Mouse (Mus musculus): ENCODE data around the gene Ccl26. TPM values are rescaled to one million over a fixed set of nuclear protein-coding genes. Genes with fewer than 3 reads are reported as not detected.
A peak's percentile ranks its signal among the peaks of the same experiment; 100 is the strongest.

Ccl26 gene
- total and polyA plus RNA-seq, 3 experiments = not detected

DNA sequence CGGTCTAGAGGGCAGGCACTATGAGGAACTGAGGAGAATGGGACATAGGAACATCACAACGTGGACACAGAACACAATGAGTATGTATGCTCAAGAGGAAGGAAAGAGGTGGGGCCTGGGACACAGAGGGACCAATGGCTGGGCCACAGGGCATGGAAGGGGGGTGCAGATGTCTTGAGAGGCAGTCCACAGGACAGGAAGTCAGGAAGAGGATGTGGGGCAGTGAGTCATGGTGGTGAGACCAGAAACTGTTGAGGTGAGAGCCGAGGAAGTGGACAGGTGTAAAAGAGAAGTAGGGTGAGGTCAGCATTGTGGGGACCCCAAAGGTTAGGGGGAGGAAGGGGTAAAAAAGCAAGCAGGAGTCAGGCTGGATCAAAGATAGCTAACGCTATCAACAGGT, 26.0 kb downstream of the Ccl26 start:
- H3K27ac ChIP-seq = peak overlapping the region; percentile 57

DNA sequence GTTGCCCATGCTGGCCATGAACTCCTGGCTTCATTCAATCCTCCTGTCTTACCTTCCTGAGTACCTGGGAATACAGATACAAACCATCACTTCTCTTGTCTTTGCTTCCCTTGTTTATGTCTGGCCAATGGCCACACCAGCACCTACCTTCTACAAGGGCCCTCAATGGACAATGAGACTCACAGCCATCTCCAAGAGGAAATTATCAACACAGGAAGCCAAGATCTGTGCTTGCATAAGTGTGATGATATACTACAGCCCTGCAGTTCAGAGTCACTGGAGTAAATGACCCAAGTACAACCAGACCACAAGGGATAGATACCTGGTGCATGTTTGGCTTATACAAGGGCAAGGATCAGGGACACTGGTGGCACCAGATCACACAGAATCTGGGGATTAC, 27.5 kb downstream of the Ccl26 start:
- Histone ChIP-seq H3K36me3 (ENCODE audit: control insufficient read depth, insufficient read depth, low read length) (peaks cover 9% of the 10 kb centered on the region), H3K79me2 (replicated peaks; ENCODE audit: control insufficient read depth, insufficient read depth, low read length) (peaks cover 11% of the 10 kb centered on the region), H3K9ac (ENCODE audit: low read depth, low read length) (no peak overlapping the region), H3K4me1 (ENCODE audit: control insufficient read depth, insufficient read depth, low read length) (peaks cover 33% of the 10 kb centered on the region), H3K4me3 (no peak overlapping the region), H3K27me3 (ENCODE audit: control insufficient read depth, insufficient read depth, low read length) (no peaks in the 10 kb centered on the region), H3K27ac (peak overlapping the region; percentile 57)
- TF ChIP-seq CTCF (IDR thresholded peaks at IDR 0.05) (no peak), POLR2A (IDR thresholded peaks at IDR 0.05; ENCODE audit: insufficient read depth, low read depth, low read length) (no peak), EP300 (IDR thresholded peaks at IDR 0.05; ENCODE audit: insufficient read depth, low read depth, low read length) (no peak)
- no peak for DNase-seq
- intact Hi-C loops (cut with DNase I) = no loop called here

More for the DNA sequence above, 26.0 kb downstream of the Ccl26 start:
- Histone ChIP-seq H3K27me3 (ENCODE audit: control insufficient read depth, insufficient read depth, low read length) (no peaks in the 10 kb centered on the region), H3K4me3 (no peak overlapping the region), H3K4me1 (ENCODE audit: control insufficient read depth, insufficient read depth, low read length) (peaks cover 27% of the 10 kb centered on the region), H3K79me2 (replicated peaks; ENCODE audit: control insufficient read depth, insufficient read depth, low read length) (peaks cover 12% of the 10 kb centered on the region), H3K9ac (ENCODE audit: low read depth, low read length) (no peak overlapping the region), H3K36me3 (ENCODE audit: control insufficient read depth, insufficient read depth, low read length) (peaks cover 9% of the 10 kb centered on the region)
- 45% methylated on average over 4 of the region's 4 CpGs for WGBS
- intact Hi-C loops (cut with DNase I) = no loop called here
- peak in 1 of 2 experiments; percentile 58 for DNase-seq
- TF ChIP-seq EP300 (IDR thresholded peaks at IDR 0.05; ENCODE audit: insufficient read depth, low read depth, low read length) = 0 out of 2 replicates have a peak, but pooled peaks have one; percentile 35
- TF ChIP-seq POLR2A (IDR thresholded peaks at IDR 0.05; ENCODE audit: insufficient read depth, low read depth, low read length) = no peak
- no peak for TF ChIP-seq CTCF (IDR thresholded peaks at IDR 0.05)

DNA sequence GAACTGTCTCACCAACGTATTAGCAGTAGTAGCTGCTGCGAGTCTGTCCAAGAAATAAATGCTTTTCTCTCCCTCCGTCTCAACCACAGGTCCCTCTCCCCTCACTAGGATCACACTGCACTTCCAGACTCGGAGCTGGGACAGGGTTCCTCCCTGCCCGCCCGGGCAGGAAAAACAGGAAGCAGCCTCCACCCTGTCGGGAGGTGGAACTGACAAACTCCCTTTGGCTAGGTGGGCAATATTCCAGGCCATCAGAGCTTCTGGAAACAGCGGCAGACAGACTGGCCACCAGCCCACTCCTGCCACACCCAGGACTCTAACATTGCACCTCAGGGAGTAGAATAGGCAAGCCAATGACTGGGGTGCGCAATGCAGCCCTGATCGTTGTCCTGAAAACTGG, 29.9 kb downstream of the Ccl26 start:
- peak overlapping the region; percentile 95 for H3K27ac ChIP-seq
- H3K27me3 ChIP-seq (ENCODE audit: control insufficient read depth, insufficient read depth, low read length) = no peaks in the 10 kb centered on the region
- peaks cover 5% of the 10 kb centered on the region for H3K79me2 ChIP-seq (replicated peaks; ENCODE audit: control insufficient read depth, insufficient read depth, low read length)
- intact Hi-C loops (cut with DNase I) = loop anchor here (2.0 kb wide), 1 partner anchor 45 kb away; no protein-coding TSS in a partner anchor
- DNase-seq = peak; percentile 80 to 89
- H3K4me3 ChIP-seq = peak overlapping the region; percentile 33
- TF ChIP-seq CTCF (IDR thresholded peaks at IDR 0.05) (peak; percentile 15; the same call in 1 of the 2 replicates), EP300 (IDR thresholded peaks at IDR 0.05; ENCODE audit: insufficient read depth, low read depth, low read length) (peak; percentile 89), POLR2A (IDR thresholded peaks at IDR 0.05; ENCODE audit: insufficient read depth, low read depth, low read length) (peak; percentile 80)
- peak overlapping the region; percentile 64 for H3K9ac ChIP-seq (ENCODE audit: low read depth, low read length)
- peaks cover 9% of the 10 kb centered on the region for H3K36me3 ChIP-seq (ENCODE audit: control insufficient read depth, insufficient read depth, low read length)
- peaks cover 35% of the 10 kb centered on the region for H3K4me1 ChIP-seq (ENCODE audit: control insufficient read depth, insufficient read depth, low read length)
- 11% methylated on average over 10 of the region's 10 CpGs for WGBS

DNA sequence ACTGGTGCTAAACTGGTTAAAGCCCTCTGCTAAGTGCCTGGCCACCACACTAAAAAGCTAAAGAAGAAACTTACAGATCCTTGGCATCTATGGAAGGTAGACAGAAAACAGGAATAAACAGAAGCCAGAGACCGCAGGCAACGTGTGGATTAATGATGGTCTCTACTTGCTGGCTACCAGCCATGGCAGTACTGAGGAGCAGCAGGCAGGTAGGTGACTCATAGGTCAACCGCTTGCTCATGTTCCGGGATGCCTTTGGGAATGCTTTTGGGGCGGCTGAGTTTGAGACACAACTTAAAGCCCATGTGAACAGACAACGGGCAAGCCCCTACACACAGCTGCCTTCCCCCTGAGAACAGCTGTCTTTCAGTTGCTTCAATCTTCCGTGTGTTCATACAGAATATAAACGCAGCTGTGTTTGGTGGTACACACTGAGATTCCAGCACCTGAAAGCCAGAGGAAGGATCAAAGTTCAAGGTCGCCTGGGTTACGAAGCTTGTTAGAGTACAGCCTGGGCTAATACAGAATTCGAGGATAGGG, 32.0 kb downstream of the Ccl26 start:
- H3K4me1 ChIP-seq (ENCODE audit: control insufficient read depth, insufficient read depth, low read length) = peaks cover 31% of the 10 kb centered on the region
- 69% methylated on average over 11 of the region's 11 CpGs for WGBS
- intact Hi-C loops (cut with DNase I) = no loop called here
- H3K27me3 ChIP-seq (ENCODE audit: control insufficient read depth, insufficient read depth, low read length) = no peaks in the 10 kb centered on the region
- H3K36me3 ChIP-seq (ENCODE audit: control insufficient read depth, insufficient read depth, low read length) = peaks cover 11% of the 10 kb centered on the region
- no peak overlapping the region for H3K9ac ChIP-seq (ENCODE audit: low read depth, low read length)
- TF ChIP-seq POLR2A (IDR thresholded peaks at IDR 0.05; ENCODE audit: insufficient read depth, low read depth, low read length) (no peak), EP300 (IDR thresholded peaks at IDR 0.05; ENCODE audit: insufficient read depth, low read depth, low read length) (no peak), CTCF (IDR thresholded peaks at IDR 0.05) (no peak)
- H3K4me3 ChIP-seq = no peak overlapping the region
- H3K79me2 ChIP-seq (replicated peaks; ENCODE audit: control insufficient read depth, insufficient read depth, low read length) = no peaks in the 10 kb centered on the region; the same call in 1 of the 2 replicates
- no peak for DNase-seq
- peak overlapping the region; percentile 95 for H3K27ac ChIP-seq

DNA sequence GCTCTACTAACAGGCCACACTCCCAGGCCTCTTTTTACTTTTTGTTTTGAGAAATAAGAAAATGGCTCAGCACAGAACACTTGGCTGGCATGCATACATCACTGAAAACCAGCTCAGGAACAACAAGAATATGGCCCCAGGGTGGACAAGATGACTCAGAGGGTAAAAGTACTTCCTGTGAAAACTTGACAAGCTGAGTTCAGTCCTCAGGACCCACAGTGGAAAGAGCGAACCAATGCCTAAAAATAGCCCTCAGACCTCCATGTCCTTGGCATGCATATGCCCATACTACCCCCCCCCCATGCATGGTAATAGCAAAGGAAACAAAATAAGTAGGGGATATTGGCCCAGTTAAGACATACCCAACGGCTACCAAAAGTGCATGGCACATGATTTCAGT, 33.4 kb downstream of the Ccl26 start:
- intact Hi-C loops (cut with DNase I) = no loop called here
- Histone ChIP-seq H3K4me1 (ENCODE audit: control insufficient read depth, insufficient read depth, low read length) (peaks cover 31% of the 10 kb centered on the region), H3K4me3 (no peak overlapping the region), H3K9ac (ENCODE audit: low read depth, low read length) (no peak overlapping the region), H3K27me3 (ENCODE audit: control insufficient read depth, insufficient read depth, low read length) (no peaks in the 10 kb centered on the region), H3K79me2 (replicated peaks; ENCODE audit: control insufficient read depth, insufficient read depth, low read length) (no peaks in the 10 kb centered on the region; the same call in 1 of the 2 replicates), H3K36me3 (ENCODE audit: control insufficient read depth, insufficient read depth, low read length) (peaks cover 13% of the 10 kb centered on the region), H3K27ac (no peak overlapping the region)
- no peak for DNase-seq
- TF ChIP-seq POLR2A (IDR thresholded peaks at IDR 0.05; ENCODE audit: insufficient read depth, low read depth, low read length) (no peak), CTCF (IDR thresholded peaks at IDR 0.05) (no peak), EP300 (IDR thresholded peaks at IDR 0.05; ENCODE audit: insufficient read depth, low read depth, low read length) (no peak)
- 48% methylated on average over 2 of the region's 2 CpGs for WGBS

DNA sequence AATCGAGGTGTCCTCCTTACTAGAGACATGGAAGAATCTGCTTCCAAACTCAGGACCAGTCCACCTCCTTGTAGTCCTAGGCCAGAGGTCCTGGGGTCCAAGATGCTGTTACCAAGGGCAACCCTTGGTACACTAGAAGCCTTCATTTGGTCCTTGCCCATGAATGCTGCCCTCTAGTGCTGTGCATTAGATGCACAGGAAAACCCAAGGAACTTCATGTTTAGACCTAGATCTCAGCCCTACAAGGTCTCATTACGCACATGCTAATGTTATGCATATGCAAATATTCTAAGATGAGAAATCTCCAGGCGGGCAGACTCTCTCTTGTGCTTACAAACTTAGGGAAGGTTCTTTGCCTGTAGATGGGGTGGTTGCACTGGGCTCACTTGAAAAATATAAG, 34.1 kb downstream of the Ccl26 start:
- TF ChIP-seq EP300 (IDR thresholded peaks at IDR 0.05; ENCODE audit: insufficient read depth, low read depth, low read length) (no peak), POLR2A (IDR thresholded peaks at IDR 0.05; ENCODE audit: insufficient read depth, low read depth, low read length) (no peak), CTCF (IDR thresholded peaks at IDR 0.05) (peak; percentile 61)
- intact Hi-C loops (cut with DNase I) = no loop called here
- DNase-seq = no peak
- Histone ChIP-seq H3K27me3 (ENCODE audit: control insufficient read depth, insufficient read depth, low read length) (no peaks in the 10 kb centered on the region), H3K9ac (ENCODE audit: low read depth, low read length) (no peak overlapping the region), H3K79me2 (replicated peaks; ENCODE audit: control insufficient read depth, insufficient read depth, low read length) (no peaks in the 10 kb centered on the region; the same call in 1 of the 2 replicates), H3K27ac (no peak overlapping the region; the same call in 1 of the 2 replicates), H3K4me1 (ENCODE audit: control insufficient read depth, insufficient read depth, low read length) (peaks cover 35% of the 10 kb centered on the region), H3K4me3 (no peak overlapping the region), H3K36me3 (ENCODE audit: control insufficient read depth, insufficient read depth, low read length) (peaks cover 13% of the 10 kb centered on the region)
- WGBS = 90% methylated on average over 3 of the region's 3 CpGs

Data from heart, adult 2 months (tissue).